10 mouse cellular contexts compared by ENCODE assay signal in the genomic region with DNA sequence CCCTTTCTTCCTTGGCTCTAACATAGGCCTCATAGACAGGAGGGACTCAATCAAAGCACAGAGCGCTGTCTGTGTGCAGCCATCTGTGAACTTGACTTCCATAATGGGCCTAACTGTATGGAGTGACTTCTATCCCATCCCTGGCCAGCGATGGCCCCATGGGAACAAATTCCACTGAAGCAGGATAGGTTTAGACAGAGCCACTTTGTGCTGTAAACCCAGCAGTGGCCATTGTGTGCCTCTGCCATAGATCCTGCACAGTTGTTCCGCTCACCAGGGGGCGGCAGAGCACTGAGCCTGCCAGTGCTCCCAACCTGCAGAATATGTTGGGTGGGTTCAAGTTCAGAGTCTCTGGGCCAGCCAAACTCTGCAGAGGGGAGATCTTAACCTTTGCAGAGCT. TPM values are rescaled to one million over a fixed set of nuclear protein-coding genes. Genes with fewer than 3 reads are reported as not detected.
DNase-seq lines count a peak whose midpoint lies in the region; ATAC-seq and TF ChIP-seq lines count a peak whose summit lies in the region.
"Had no signal": no experiment of that assay in that cellular context is flagged by ENCODE, and none has a peak within 500 bp of the region (broad histone marks: within the 10 kb centered on the region; RNA-seq: fewer than 3 reads in every experiment).

No protein-coding gene starts in this region.

- H3K4me1 ChIP-seq in lung, adult 2 months (ENCODE audit: control insufficient read depth, insufficient read depth, low read length), result no peaks in the 10 kb centered on the region
- H3K4me1 ChIP-seq: limb, embryonic 15.5 days had no signal

- no peak for TF ChIP-seq POLR2A in lung, adult 2 months (IDR thresholded peaks at IDR 0.05; ENCODE audit: borderline replicate concordance, extremely low read depth, low read depth, low read length)

- peak; percentile 41 for DNase-seq in cerebellum, adult 11 months
- DNase-seq in cerebellum, adult 8-10 months, result no peak
- DNase-seq in lung, adult 2 months, result peak; percentile 36
- DNase-seq in lung, adult 18-20 months, result no peak
- peak; percentile 57 to 63 for DNase-seq in cerebellum, postnatal 25 days
- peak; percentile 17 for DNase-seq in mesoderm, embryonic 11.5 days (ENCODE audit: low read depth, low spot score)
- no peak for DNase-seq in c-Kit-positive CD71-positive TER-119-positive erythroid progenitor cells, embryonic 14.5 days (ENCODE audit: low spot score)

- no peak for ATAC-seq in activated CD4-positive, CD25-positive, alpha-beta regulatory T cell, adult 4 months

- no peak overlapping the region for H3K4me3 ChIP-seq in lung, adult 2 months (replicated peaks; ENCODE audit: extremely low read depth, low read depth, low read length)
- H3K4me3 ChIP-seq: limb, embryonic 15.5 days had no signal

- 84% methylated on average over 4 of the region's 4 CpGs for whole genome bisulfite sequencing in lung, adult 2 months

- TF ChIP-seq CTCF in lung, adult 2 months (IDR thresholded peaks at IDR 0.05; ENCODE audit: insufficient read depth, low read length), result peak; percentile 25; the same call in 1 of the 2 replicates

RNA-seq across cellular contexts. Expression of gene Gm13420, which starts 43.8 kb away (rescaled TPM):
- 0.11 and 0.42 TPM in 2 replicates for polyA plus RNA-seq in lung, adult 2 months (2012; rRNA removed)
- under 1 TPM in 1 of 2 experiments, not detected in 1; 0.30 TPM for polyA plus RNA-seq in activated CD4-positive, CD25-positive, alpha-beta regulatory T cell, adult 4 months (2017; shearing (Covaris generic))
- polyA plus RNA-seq: G1E; limb, embryonic 15.5 days had no signal

RNA-seq across cellular contexts. Expression of gene Gm13547, which starts 51.4 kb away (rescaled TPM):
- not detected in 2 replicates for polyA plus RNA-seq in lung, adult 2 months (2012; rRNA removed)
- polyA plus RNA-seq in activated CD4-positive, CD25-positive, alpha-beta regulatory T cell, adult 4 months (2017; shearing (Covaris generic)), result not detected
- polyA plus RNA-seq: G1E had no signal

Comparison
In these comparisons a context has a peak if more than half of its experiments do, and no peak if none do; other contexts are left out.
1. DNase-seq: peak in cerebellum, adult 11 months (single experiment), lung, adult 2 months (single experiment), cerebellum, postnatal 25 days (2 of 2) and mesoderm, embryonic 11.5 days (single experiment); none in cerebellum, adult 8-10 months (single experiment), lung, adult 18-20 months (0 of 2) and c-Kit-positive CD71-positive TER-119-positive erythroid progenitor cells, embryonic 14.5 days (single experiment).